Mouse (Mus musculus): ENCODE measurements around the gene Rbpms2.

Rbpms2 gene

GRCm38 (mm10) chr9:65697356-65697755 is 67.9 kb downstream of the Rbpms2 start:
- no peak for DNase-seq (ENCODE audit: low spot score)

- DNase-seq (ENCODE audit: low spot score), result no peak
Measured at GRCm38 (mm10) chr9:65697992-65698391, 68.5 kb downstream of the Rbpms2 start.

- no peak for DNase-seq (ENCODE audit: low spot score)
Measured at GRCm38 (mm10) chr9:65700504-65700903, 71.1 kb downstream of the Rbpms2 start.

- DNase-seq (ENCODE audit: low spot score), result no peak
Measured at GRCm38 (mm10) chr9:65702286-65702685, 72.8 kb downstream of the Rbpms2 start.

GRCm38 (mm10) chr9:65703241-65703640 is 73.8 kb downstream of the Rbpms2 start:
- DNase-seq (ENCODE audit: low spot score), result no peak

GRCm38 (mm10) chr9:65703926-65704595 is 74.6 kb downstream of the Rbpms2 start:
- no peak for DNase-seq (ENCODE audit: low spot score)
